Mouse (Mus musculus) erythroblast, embryonic 14.5 days (primary cell): ENCODE measurements around the gene Fam193b.

ENCODE experiments used
- GATA1 ChIP-seq: IDR thresholded peaks from 2 replicates; pipeline ENCODE4 v1.6.1; 2012; ENCODE audit warnings: low read length, inconsistent platforms, mixed read lengths
- TAL1 ChIP-seq: IDR thresholded peaks from 3 replicates; pipeline ENCODE4 v1.6.1; 2012; ENCODE audit warnings: low read length, inconsistent platforms, mixed read lengths

GRCm38 (mm10) chr13:55495702-55496101, 75.2 kb downstream of the Fam193b start:
- TF ChIP-seq GATA1 (no peak), TAL1 (no peak)
